Mouse (Mus musculus) forebrain, embryonic 13.5 days (tissue): ENCODE results near the gene Ifngr1. TPM values are rescaled to one million over a fixed set of nuclear protein-coding genes. Genes with fewer than 3 reads are reported as not detected.
A peak's percentile ranks its signal among the peaks of the same experiment; 100 is the strongest.

Experiments
- ATAC-seq: fragments of 200-750 bp; cut with Nextera tagmentation; 2 replicates; pipeline ENCODE4 v1.8.0; 2017
- H3K27ac ChIP-seq: fragments of 300-500 bp; sonication (generic); 2 replicates; pipeline ENCODE4 v1.5.1; 2015; ENCODE audit warnings: inconsistent platforms, mild to moderate bottlenecking, moderate library complexity
- H3K27me3 ChIP-seq: fragments of 300-500 bp; sonication (generic); 2 replicates; pipeline ENCODE4 v1.6.1; 2015; ENCODE audit warnings: mild to moderate bottlenecking, inconsistent platforms
- H3K36me3 ChIP-seq: fragments of 300-500 bp; sonication (generic); 2 replicates; pipeline ENCODE4 v1.6.1; 2015; ENCODE audit warnings: mild to moderate bottlenecking, inconsistent platforms; ENCODE audit not compliant: poor library complexity, severe bottlenecking
- H3K4me1 ChIP-seq: fragments of 300-500 bp; sonication (generic); 2 replicates; pipeline ENCODE4 v1.6.1; 2015; ENCODE audit warnings: inconsistent platforms
- H3K4me2 ChIP-seq: fragments of 300-500 bp; sonication (generic); 2 replicates; pipeline ENCODE4 v1.6.1; 2015; ENCODE audit warnings: inconsistent platforms, mild to moderate bottlenecking, moderate library complexity
- H3K4me3 ChIP-seq: fragments of 300-500 bp; sonication (generic); 2 replicates; pipeline ENCODE4 v1.5.1; 2015; ENCODE audit warnings: mild to moderate bottlenecking, inconsistent platforms
- H3K9ac ChIP-seq: fragments of 300-500 bp; sonication (generic); 2 replicates; pipeline ENCODE4 v1.6.1; 2015; ENCODE audit warnings: mild to moderate bottlenecking, inconsistent platforms
- H3K9me3 ChIP-seq: fragments of 300-500 bp; sonication (generic); replicated peaks from 2 replicates; pipeline ENCODE4 v1.6.1; 2016; ENCODE audit warnings: inconsistent platforms
- WGBS: fragments of 180-500 bp; shearing (Covaris S2); methylation state at CpG from one replicate; pipeline ENCODE4 v1.1.7; 2015; 5-methylcytosine and 5-hydroxymethylcytosine counted together
- polyA plus RNA-seq: library from polyadenylated mRNA; unstranded; fragments of >200 nt; fragmentation: Nextera tagmentation; extraction: Ambion mirVana; gene quantifications from 2 replicates; pipeline ENCODE4 v1.2.1, GENCODE M21; 2015

Ifngr1 gene
- 15.2 and 17.0 TPM in 2 replicates for polyA plus RNA-seq

- H3K4me3 ChIP-seq = peak within 1 kb of the TSS; percentile 71
- peak; percentile 99 for ATAC-seq
- no peaks in the 10 kb centered on the region for H3K9me3 ChIP-seq
- peak within 1 kb of the TSS; percentile 25; the same call in 1 of the 2 replicates for H3K27ac ChIP-seq
- no peaks in the 10 kb centered on the region for H3K27me3 ChIP-seq
- H3K36me3 ChIP-seq = no peaks in the 10 kb centered on the region
- WGBS = under 1% methylated on average over 52 of the region's 52 CpGs
- H3K4me1 ChIP-seq = peaks cover 8% of the 10 kb centered on the region
- H3K4me2 ChIP-seq = peak within 1 kb of the TSS; percentile 78
- peak within 1 kb of the TSS; percentile 75 for H3K9ac ChIP-seq
These were observed at the start of gene Ifngr1 for GRCm38 (mm10) chr10:19591641-19592441. Ifngr1 (plus strand) TSS chr10:19591949.

DNA sequence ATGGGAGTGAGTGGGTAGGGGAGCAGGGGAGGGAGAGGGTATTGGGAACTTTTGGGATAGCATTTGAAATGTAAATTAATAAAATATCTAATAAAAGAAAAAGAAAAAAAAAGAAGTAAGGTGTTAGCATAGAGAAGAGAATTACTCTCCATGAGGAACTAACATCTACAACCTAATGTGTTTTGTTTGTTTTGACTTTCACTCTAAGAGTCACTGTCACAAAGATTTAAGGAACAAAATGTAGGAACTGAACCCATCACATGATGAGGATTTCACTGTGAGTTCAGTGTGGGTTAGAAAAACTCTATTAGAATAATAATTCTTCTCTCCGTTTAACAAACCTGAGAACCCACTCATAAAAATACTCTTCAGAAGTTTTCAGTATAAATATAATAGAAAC, 44.9 kb upstream of the Ifngr1 start:
- H3K36me3 ChIP-seq = no peaks in the 10 kb centered on the region
- no peak overlapping the region for H3K9ac ChIP-seq
- H3K4me2 ChIP-seq = no peak overlapping the region
- no peak overlapping the region for H3K27ac ChIP-seq
- no peaks in the 10 kb centered on the region for H3K9me3 ChIP-seq
- H3K4me1 ChIP-seq = no peaks in the 10 kb centered on the region
- no peaks in the 10 kb centered on the region for H3K27me3 ChIP-seq
- no peak for ATAC-seq
- WGBS = 100% methylated on average over 1 of the region's 1 CpGs
- no peak overlapping the region for H3K4me3 ChIP-seq

GRCm38 (mm10) chr10:19548016-19548415, 43.7 kb upstream of the Ifngr1 start:
- Histone ChIP-seq H3K9ac (no peak overlapping the region), H3K9me3 (no peaks in the 10 kb centered on the region), H3K36me3 (no peaks in the 10 kb centered on the region), H3K27me3 (no peaks in the 10 kb centered on the region), H3K4me3 (no peak overlapping the region), H3K4me2 (no peak overlapping the region), H3K27ac (no peak overlapping the region), H3K4me1 (no peaks in the 10 kb centered on the region)
- WGBS = 78% methylated on average over 1 of the region's 1 CpGs
- ATAC-seq = no peak

DNA sequence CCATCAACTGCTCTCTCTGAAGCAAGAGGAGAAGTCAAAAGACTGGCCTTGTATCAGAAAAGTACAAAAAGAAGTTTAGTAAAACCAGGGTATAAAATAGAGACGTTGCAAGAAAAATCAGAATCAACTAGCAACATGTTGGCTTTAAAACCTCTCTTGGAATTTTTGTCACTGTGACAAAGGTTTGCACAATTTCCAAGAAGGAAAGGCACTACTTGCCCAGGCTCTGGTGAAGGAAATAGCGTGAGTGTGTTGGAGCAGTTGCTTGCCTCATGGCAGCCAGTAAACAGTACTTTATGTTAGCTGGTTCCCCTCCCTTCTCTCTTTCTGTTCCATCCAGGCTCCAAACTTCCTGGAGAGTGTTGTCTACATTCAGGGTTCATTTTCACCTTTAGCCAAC, 43.3 kb upstream of the Ifngr1 start:
- no peak for ATAC-seq
- H3K4me1 ChIP-seq = no peaks in the 10 kb centered on the region
- H3K4me3 ChIP-seq = no peak overlapping the region
- no peak overlapping the region for H3K9ac ChIP-seq
- no peaks in the 10 kb centered on the region for H3K27me3 ChIP-seq
- H3K27ac ChIP-seq = no peak overlapping the region
- H3K9me3 ChIP-seq = no peaks in the 10 kb centered on the region
- WGBS = 84% methylated on average over 2 of the region's 2 CpGs
- H3K4me2 ChIP-seq = no peak overlapping the region
- H3K36me3 ChIP-seq = no peaks in the 10 kb centered on the region

- ATAC-seq = no peak
- Histone ChIP-seq H3K4me3 (no peak overlapping the region), H3K9me3 (no peaks in the 10 kb centered on the region), H3K4me2 (no peak overlapping the region), H3K27me3 (no peaks in the 10 kb centered on the region), H3K9ac (no peak overlapping the region), H3K27ac (no peak overlapping the region), H3K36me3 (no peaks in the 10 kb centered on the region), H3K4me1 (no peaks in the 10 kb centered on the region)
- WGBS = 92% methylated on average over 3 of the region's 3 CpGs
These were observed 40.2 kb upstream of the Ifngr1 start for GRCm38 (mm10) chr10:19551585-19551984.

- ATAC-seq = no peak
- Histone ChIP-seq H3K4me3 (no peak overlapping the region), H3K4me2 (no peak overlapping the region), H3K36me3 (no peaks in the 10 kb centered on the region), H3K27me3 (no peaks in the 10 kb centered on the region), H3K9ac (no peak overlapping the region), H3K9me3 (no peaks in the 10 kb centered on the region), H3K4me1 (no peaks in the 10 kb centered on the region), H3K27ac (no peak overlapping the region)
- 85% methylated on average over 2 of the region's 2 CpGs for WGBS
These were observed 37.9 kb upstream of the Ifngr1 start for GRCm38 (mm10) chr10:19553857-19554256.

- H3K4me1 ChIP-seq = no peaks in the 10 kb centered on the region
- no peak overlapping the region for H3K4me2 ChIP-seq
- no peaks in the 10 kb centered on the region for H3K27me3 ChIP-seq
- no peak overlapping the region for H3K4me3 ChIP-seq
- no peaks in the 10 kb centered on the region for H3K9me3 ChIP-seq
- no peak for ATAC-seq
- H3K27ac ChIP-seq = no peak overlapping the region
- 92% methylated on average over 4 of the region's 4 CpGs for WGBS
- H3K36me3 ChIP-seq = no peaks in the 10 kb centered on the region
- H3K9ac ChIP-seq = no peak overlapping the region
These were observed 34.1 kb upstream of the Ifngr1 start for GRCm38 (mm10) chr10:19557696-19558095.

- Histone ChIP-seq H3K4me2 (no peak overlapping the region), H3K4me1 (no peaks in the 10 kb centered on the region), H3K27me3 (no peaks in the 10 kb centered on the region), H3K9ac (no peak overlapping the region), H3K4me3 (no peak overlapping the region), H3K27ac (no peak overlapping the region), H3K9me3 (no peaks in the 10 kb centered on the region), H3K36me3 (no peaks in the 10 kb centered on the region)
- ATAC-seq = no peak
- 83% methylated on average over 8 of the region's 8 CpGs for WGBS
These were observed 32.1 kb upstream of the Ifngr1 start for GRCm38 (mm10) chr10:19559565-19560165.

GRCm38 (mm10) chr10:19562598-19562997, 29.2 kb upstream of the Ifngr1 start:
- Histone ChIP-seq H3K4me3 (no peak overlapping the region), H3K4me1 (no peaks in the 10 kb centered on the region), H3K27me3 (no peaks in the 10 kb centered on the region), H3K4me2 (no peak overlapping the region), H3K9ac (no peak overlapping the region), H3K9me3 (no peaks in the 10 kb centered on the region), H3K27ac (no peak overlapping the region), H3K36me3 (no peaks in the 10 kb centered on the region)
- no peak for ATAC-seq
- 93% methylated on average over 3 of the region's 3 CpGs for WGBS

GRCm38 (mm10) chr10:19563443-19563861, 28.3 kb upstream of the Ifngr1 start:
- no peak overlapping the region for H3K27ac ChIP-seq
- no peak for ATAC-seq
- H3K27me3 ChIP-seq = no peaks in the 10 kb centered on the region
- no peak overlapping the region for H3K4me2 ChIP-seq
- H3K4me3 ChIP-seq = no peak overlapping the region
- H3K9ac ChIP-seq = no peak overlapping the region
- H3K4me1 ChIP-seq = no peaks in the 10 kb centered on the region
- no peaks in the 10 kb centered on the region for H3K36me3 ChIP-seq
- H3K9me3 ChIP-seq = no peaks in the 10 kb centered on the region
- 81% methylated on average over 1 of the region's 1 CpGs for WGBS

GRCm38 (mm10) chr10:19567481-19567880, 24.3 kb upstream of the Ifngr1 start:
- ATAC-seq = no peak
- H3K27ac ChIP-seq = no peak overlapping the region
- H3K9ac ChIP-seq = no peak overlapping the region
- H3K27me3 ChIP-seq = no peaks in the 10 kb centered on the region
- no peaks in the 10 kb centered on the region for H3K36me3 ChIP-seq
- H3K9me3 ChIP-seq = no peaks in the 10 kb centered on the region
- H3K4me3 ChIP-seq = no peak overlapping the region
- no peaks in the 10 kb centered on the region for H3K4me1 ChIP-seq
- no peak overlapping the region for H3K4me2 ChIP-seq
- WGBS = 90% methylated on average over 4 of the region's 4 CpGs

- Histone ChIP-seq H3K36me3 (no peaks in the 10 kb centered on the region), H3K27ac (no peak overlapping the region), H3K4me3 (no peak overlapping the region), H3K9me3 (no peaks in the 10 kb centered on the region), H3K27me3 (no peaks in the 10 kb centered on the region), H3K4me2 (no peak overlapping the region), H3K4me1 (no peaks in the 10 kb centered on the region), H3K9ac (no peak overlapping the region)
- no peak for ATAC-seq
- WGBS = 84% methylated on average over 4 of the region's 4 CpGs
These were observed 21.5 kb upstream of the Ifngr1 start for GRCm38 (mm10) chr10:19570288-19570687.
